8 mouse cellular contexts compared by ENCODE assay signal in the genomic region with DNA sequence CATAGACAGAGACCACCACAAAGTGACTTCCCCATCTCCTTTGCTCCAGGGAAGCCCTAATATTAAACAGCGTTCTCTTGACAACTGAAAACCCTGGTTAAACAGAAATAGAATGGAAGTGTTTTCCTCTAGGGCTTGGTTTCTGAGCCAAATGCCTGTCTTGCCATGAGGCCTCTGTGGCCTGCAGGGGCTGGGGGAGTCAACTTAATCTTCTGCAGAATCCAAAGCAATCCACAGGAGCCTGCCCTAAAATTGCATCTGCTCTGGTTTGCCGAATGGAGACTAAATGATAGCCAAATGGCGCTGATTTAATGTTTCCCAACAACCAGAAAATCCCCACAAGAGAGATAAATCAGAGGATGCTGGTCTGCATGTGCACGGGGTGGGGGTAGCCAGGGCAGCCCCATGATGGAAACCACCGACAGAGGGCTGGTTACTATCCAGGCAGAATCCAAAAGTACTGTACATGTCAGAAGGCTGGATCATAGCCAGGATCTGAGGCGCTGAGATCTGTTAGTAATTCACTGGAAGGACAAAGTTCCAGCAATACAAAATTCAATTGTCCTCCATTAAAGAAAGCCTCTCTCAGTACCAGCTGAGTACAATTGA.
DNase-seq lines count a peak whose midpoint lies in the region; ATAC-seq and TF ChIP-seq lines count a peak whose summit lies in the region.

No protein-coding gene starts in this region.

- no peak overlapping the region for H3K4me2 ChIP-seq in stomach, postnatal 0 days (replicated peaks; ENCODE audit: low read depth)

- H3K9me3 ChIP-seq in stomach, postnatal 0 days (ENCODE audit: control insufficient read depth, low read length), result no peaks in the 10 kb centered on the region

- peak; percentile 49 for TF ChIP-seq CTCF in layer of hippocampus, adult 2 months (conservative IDR thresholded peaks at IDR 0.05)
- peak; percentile 19 for TF ChIP-seq CTCF in stomach, postnatal 0 days (IDR thresholded peaks at IDR 0.05; ENCODE audit: low read depth)

- no peak for TF ChIP-seq EP300 in stomach, postnatal 0 days (optimal IDR thresholded peaks at IDR 0.05)

- no peak overlapping the region for H3K4me3 ChIP-seq in layer of hippocampus, adult 2 months
- H3K4me3 ChIP-seq in stomach, postnatal 0 days (ENCODE audit: low read depth, low read length), result no peak overlapping the region

- WGBS in stomach, postnatal 0 days, result 44% methylated on average over 6 of the region's 6 CpGs

- H3K36me3 ChIP-seq in stomach, postnatal 0 days (ENCODE audit: control insufficient read depth, insufficient read depth, low read length), result no peaks in the 10 kb centered on the region

- no peak overlapping the region for H3K9ac ChIP-seq in stomach, postnatal 0 days (ENCODE audit: low read length)

- H3K27me3 ChIP-seq in stomach, postnatal 0 days (ENCODE audit: control insufficient read depth, insufficient read depth, low read length), result no peaks in the 10 kb centered on the region

- peak; percentile 45; the same call in 1 of the 2 replicates for ATAC-seq in stomach, postnatal 0 days (ENCODE audit: low FRiP score, low TSS enrichment)
- no peak for ATAC-seq in inflammation-experienced regulatory T-cells, adult 6 months

- peak overlapping the region; percentile 28; the same call in 1 of the 2 replicates for H3K27ac ChIP-seq in layer of hippocampus, adult 2 months
- no peak overlapping the region; the same call in 1 of the 2 replicates for H3K27ac ChIP-seq in stomach, postnatal 0 days (replicated peaks)

- peak; percentile 29 for DNase-seq in embryo, embryonic 11 days
- no peak for DNase-seq in embryo, embryonic 10 days (ENCODE audit: low spot score)
- peak; percentile 11 for DNase-seq in retina, adult 2 months (ENCODE audit: low read depth, low spot score)
- DNase-seq in retina, embryonic 14.5 days (ENCODE audit: low spot score), result no peak
- DNase-seq in heart, postnatal 4 days, result peak; percentile 49
- peak; percentile 37 to 54 for DNase-seq in layer of hippocampus, adult 2 months (ENCODE audit: low spot score in 2 of 2)
- peak; percentile 31 for DNase-seq in stomach, postnatal 0 days (ENCODE audit: low spot score)

- H3K4me1 ChIP-seq in stomach, postnatal 0 days (replicated peaks; ENCODE audit: control insufficient read depth, insufficient read depth), result no peaks in the 10 kb centered on the region; the same call in 1 of the 2 replicates

Comparison
In these comparisons a context has a peak if more than half of its experiments do, and no peak if none do; other contexts are left out.
1. DNase-seq: peak in embryo, embryonic 11 days (single experiment), retina, adult 2 months (single experiment), heart, postnatal 4 days (single experiment), layer of hippocampus, adult 2 months (2 of 2) and stomach, postnatal 0 days (single experiment); none in embryo, embryonic 10 days (single experiment) and retina, embryonic 14.5 days (single experiment).